In the genomic region with DNA sequence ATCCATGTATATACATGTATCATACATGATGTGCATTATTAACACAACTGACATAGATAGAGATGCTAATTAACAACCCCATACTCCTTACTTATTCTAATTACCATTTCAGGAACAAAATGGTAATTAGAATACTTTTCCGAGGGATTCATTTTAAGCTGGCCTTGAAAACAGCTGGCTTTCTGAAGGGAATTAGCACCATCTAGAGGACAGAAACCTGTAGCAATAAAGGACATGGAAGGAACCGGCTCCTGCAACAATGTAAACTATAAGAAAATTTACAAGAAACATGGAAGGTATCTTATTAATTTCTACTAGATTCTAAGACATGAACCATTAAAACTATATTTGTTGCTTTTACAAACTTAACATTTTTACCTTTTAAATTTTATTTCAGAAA, we compare ENCODE assay signal across 8 mouse cellular contexts. TPM values are rescaled to one million over a fixed set of nuclear protein-coding genes. Genes with fewer than 3 reads are reported as not detected.
DNase-seq lines count a peak whose midpoint lies in the region; ATAC-seq and TF ChIP-seq lines count a peak whose summit lies in the region.

No protein-coding gene starts in this region.

- no peak overlapping the region for H3K4me2 ChIP-seq in heart, embryonic 12.5 days
- no peak overlapping the region for H3K4me2 ChIP-seq in midbrain, postnatal 0 days (ENCODE audit: low read depth, low read length, poor library complexity, severe bottlenecking)
- no peak overlapping the region for H3K4me2 ChIP-seq in midbrain, embryonic 15.5 days

- no peaks in the 10 kb centered on the region for H3K27me3 ChIP-seq in heart, embryonic 12.5 days (replicated peaks)
- no peaks in the 10 kb centered on the region for H3K27me3 ChIP-seq in midbrain, postnatal 0 days (ENCODE audit: insufficient read depth, low read length)
- no peaks in the 10 kb centered on the region for H3K27me3 ChIP-seq in midbrain, embryonic 15.5 days (replicated peaks)

- DNase-seq in heart, adult 8-10 months (ENCODE audit: low spot score): peak; percentile 54
- peak; percentile 81 for DNase-seq in midbrain, postnatal 0 days (ENCODE audit: low spot score)
- DNase-seq in brain, embryonic 18.5 days (ENCODE audit: low read depth, low spot score): peak; percentile 56
- peak; percentile 38 for DNase-seq in retina, postnatal 7 days (ENCODE audit: low read depth, low spot score)
- no peak for DNase-seq in right cerebral cortex, postnatal 4 days
- DNase-seq in heart, postnatal 36 days: no peak

- no peaks in the 10 kb centered on the region for H3K4me1 ChIP-seq in heart, embryonic 12.5 days (replicated peaks)
- no peaks in the 10 kb centered on the region for H3K4me1 ChIP-seq in midbrain, postnatal 0 days (ENCODE audit: insufficient read depth, low read length)
- peaks cover 1% of the 10 kb centered on the region; the same call in 1 of the 2 replicates for H3K4me1 ChIP-seq in midbrain, embryonic 15.5 days

- WGBS in heart, embryonic 12.5 days: 18% methylated on average over 2 of the region's 2 CpGs
- WGBS in midbrain, postnatal 0 days: 4% methylated on average over 2 of the region's 2 CpGs
- WGBS in midbrain, embryonic 15.5 days: 9% methylated on average over 2 of the region's 2 CpGs

- no peak overlapping the region for H3K27ac ChIP-seq in heart, embryonic 12.5 days (ENCODE audit: poor library complexity, severe bottlenecking)
- H3K27ac ChIP-seq in midbrain, postnatal 0 days (ENCODE audit: low read depth, low read length): no peak overlapping the region
- no peak overlapping the region for H3K27ac ChIP-seq in midbrain, embryonic 15.5 days

- peaks cover 10% of the 10 kb centered on the region for H3K36me3 ChIP-seq in heart, embryonic 12.5 days
- H3K36me3 ChIP-seq in midbrain, postnatal 0 days (ENCODE audit: insufficient read depth, low read length): no peaks in the 10 kb centered on the region
- no peaks in the 10 kb centered on the region for H3K36me3 ChIP-seq in midbrain, embryonic 15.5 days (replicated peaks)

- no peaks in the 10 kb centered on the region for H3K9me3 ChIP-seq in heart, embryonic 12.5 days (replicated peaks)
- no peaks in the 10 kb centered on the region for H3K9me3 ChIP-seq in midbrain, postnatal 0 days (ENCODE audit: low read length)
- H3K9me3 ChIP-seq in midbrain, embryonic 15.5 days: no peaks in the 10 kb centered on the region

- intact Hi-C loops in heart, postnatal 36 days (cut with DNase I): loop anchor here (5.0 kb wide), 1 partner anchor 321 kb away; no protein-coding TSS in a partner anchor

- TF ChIP-seq CTCF in midbrain, postnatal 0 days (IDR thresholded peaks at IDR 0.05): peak; percentile 89

- no peak overlapping the region for H3K4me3 ChIP-seq in heart, embryonic 12.5 days
- no peak overlapping the region for H3K4me3 ChIP-seq in midbrain, postnatal 0 days (ENCODE audit: low read depth, low read length)
- no peak overlapping the region for H3K4me3 ChIP-seq in midbrain, embryonic 15.5 days

- no peak overlapping the region for H3K9ac ChIP-seq in heart, embryonic 12.5 days
- H3K9ac ChIP-seq in midbrain, postnatal 0 days (replicated peaks; ENCODE audit: low read length, poor library complexity, severe bottlenecking): no peak overlapping the region
- no peak overlapping the region for H3K9ac ChIP-seq in midbrain, embryonic 15.5 days

- no peak for ATAC-seq in heart, embryonic 12.5 days (ENCODE audit: insufficient number of reproducible peaks, low FRiP score)
- ATAC-seq in midbrain, postnatal 0 days (ENCODE audit: low FRiP score): no peak
- no peak for ATAC-seq in midbrain, embryonic 15.5 days (replicated peaks)

RNA-seq across cellular contexts. Expression of gene Aph1b, which starts 7.5 kb away (rescaled TPM):
- total RNA-seq in heart, adult 8-10 months (2022): 1 to 10 TPM; 5.1 to 6.3 (median 5.6) TPM
- polyA plus RNA-seq in heart, embryonic 12.5 days (2016; fragmentation: Nextera tagmentation; extraction: Ambion mirVana): 8.8 and 9.0 TPM in 2 replicates
- 25.3 and 31.3 TPM in 2 replicates for total RNA-seq in midbrain, postnatal 0 days (2014; rRNA removed)
- 15.1 and 15.5 TPM in 2 replicates for polyA plus RNA-seq in midbrain, postnatal 0 days (2015; fragmentation: Nextera tagmentation; extraction: Ambion mirVana)
- polyA plus RNA-seq in midbrain, embryonic 15.5 days (2015; fragmentation: Nextera tagmentation; extraction: Ambion mirVana): 21.5 and 23.1 TPM in 2 replicates
- total RNA-seq in heart, postnatal 36 days (2021): 1 to 10 TPM; 4.9 to 6.4 TPM

RNA-seq across cellular contexts. Expression of gene Gm10647, which starts 9.0 kb away (rescaled TPM):
- total RNA-seq in heart, adult 8-10 months (2022): under 1 TPM in 1 of 4 experiments, not detected in 3; 0.11 TPM
- polyA plus RNA-seq in heart, embryonic 12.5 days (2016; fragmentation: Nextera tagmentation; extraction: Ambion mirVana): 0.24 and 0.61 TPM in 2 replicates
- 0.60 and 1.1 TPM in 2 replicates for total RNA-seq in midbrain, postnatal 0 days (2014; rRNA removed)
- 0.17 and 0.18 TPM in 2 replicates for polyA plus RNA-seq in midbrain, postnatal 0 days (2015; fragmentation: Nextera tagmentation; extraction: Ambion mirVana)
- 0.54 and 0.58 TPM in 2 replicates for polyA plus RNA-seq in midbrain, embryonic 15.5 days (2015; fragmentation: Nextera tagmentation; extraction: Ambion mirVana)
- total RNA-seq in heart, postnatal 36 days (2021): under 1 TPM in 1 of 2 experiments, not detected in 1; 0.14 TPM

RNA-seq across cellular contexts. Expression of gene Aph1c, which starts 46.7 kb away (rescaled TPM):
- 1 to 10 TPM in 3 of 4 experiments, under 1 TPM in 1; 1.00 to 1.9 (median 1.2) TPM for total RNA-seq in heart, adult 8-10 months (2022)
- 1.6 and 1.8 TPM in 2 replicates for polyA plus RNA-seq in heart, embryonic 12.5 days (2016; fragmentation: Nextera tagmentation; extraction: Ambion mirVana)
- total RNA-seq in midbrain, postnatal 0 days (2014; rRNA removed): 1.3 and 4.1 TPM in 2 replicates
- 3.4 TPM in 2 replicates for polyA plus RNA-seq in midbrain, postnatal 0 days (2015; fragmentation: Nextera tagmentation; extraction: Ambion mirVana)
- polyA plus RNA-seq in midbrain, embryonic 15.5 days (2015; fragmentation: Nextera tagmentation; extraction: Ambion mirVana): 2.6 and 3.2 TPM in 2 replicates
- total RNA-seq in heart, postnatal 36 days (2021): 1 to 10 TPM; 1.4 TPM

Comparison
In these comparisons a context has a peak if more than half of its experiments do, and no peak if none do; other contexts are left out.
1. DNase-seq: peak in heart, adult 8-10 months (single experiment), midbrain, postnatal 0 days (single experiment), brain, embryonic 18.5 days (single experiment) and retina, postnatal 7 days (single experiment); none in right cerebral cortex, postnatal 4 days (single experiment) and heart, postnatal 36 days (0 of 2).